Mouse (Mus musculus): ENCODE results near the gene Nbl1. TPM values are rescaled to one million over a fixed set of nuclear protein-coding genes. Genes with fewer than 3 reads are reported as not detected.

Nbl1 gene
- polyA plus RNA-seq, 1 experiment from 2014 or later = 22.0 TPM

DNA sequence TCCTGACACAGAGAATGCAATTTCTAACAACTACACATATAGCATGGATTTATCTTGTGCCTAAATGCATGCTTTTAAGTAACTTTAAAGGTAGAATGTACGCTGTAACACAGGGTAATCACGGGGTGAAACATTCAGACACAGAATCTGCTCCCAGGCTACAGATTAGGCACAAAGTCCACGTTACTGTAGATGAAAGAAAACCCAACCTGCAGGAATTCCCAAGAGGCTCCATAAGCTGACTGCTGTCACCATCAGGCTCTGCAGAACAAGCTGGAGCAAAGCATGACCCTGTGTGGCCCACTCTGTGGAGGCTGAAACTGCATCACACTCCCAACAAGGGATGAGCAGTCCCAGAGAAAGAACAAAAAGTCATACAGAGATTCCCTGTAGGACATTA lies 19.7 kb upstream of the Nbl1 start:
- H3K4me3 ChIP-seq (ENCODE audit: low read depth, low read length) = no peak overlapping the region
- H3K4me1 ChIP-seq (ENCODE audit: control insufficient read depth, insufficient read depth, low read length) = no peaks in the 10 kb centered on the region
- no peak overlapping the region for H3K4me2 ChIP-seq (ENCODE audit: low read depth)
- H3K27ac ChIP-seq (ENCODE audit: low read depth, low read length) = no peak overlapping the region
- DNase-seq (ENCODE audit: low spot score) (no peak), ATAC-seq (ENCODE audit: insufficient read depth, low FRiP score, low TSS enrichment) (no peak)
- no peaks in the 10 kb centered on the region for H3K36me3 ChIP-seq (ENCODE audit: control insufficient read depth, insufficient read depth, low read length)
- 73% methylated on average over 3 of the region's 3 CpGs for WGBS
- H3K9ac ChIP-seq (ENCODE audit: low read length) = no peak overlapping the region
- H3K9me3 ChIP-seq (ENCODE audit: control insufficient read depth, low read length) = no peaks in the 10 kb centered on the region
- no peaks in the 10 kb centered on the region for H3K27me3 ChIP-seq (ENCODE audit: control insufficient read depth, insufficient read depth, low read length)

DNA sequence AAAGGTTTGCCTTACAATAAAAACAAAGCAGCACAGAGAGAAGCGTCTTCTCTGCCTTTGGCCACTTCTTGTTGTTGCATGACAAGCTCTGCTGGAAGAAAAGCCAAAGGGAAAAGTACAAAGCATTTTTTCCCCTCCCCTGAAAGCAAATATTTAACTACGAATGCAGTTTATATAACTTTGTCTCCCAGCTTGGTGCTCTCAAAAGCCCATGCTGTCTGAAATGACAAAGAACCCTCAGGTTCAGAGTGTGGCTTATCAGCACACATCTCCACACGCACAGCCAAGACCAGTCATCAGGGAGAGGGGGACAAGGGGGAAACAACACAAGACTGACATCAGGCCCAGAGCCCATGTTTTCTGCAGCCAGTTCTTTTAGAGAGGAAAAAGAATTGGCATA lies 18.6 kb upstream of the Nbl1 start:
- H3K27ac ChIP-seq (ENCODE audit: low read depth, low read length) = no peak overlapping the region
- DNase-seq (ENCODE audit: low spot score) (no peak), ATAC-seq (ENCODE audit: insufficient read depth, low FRiP score, low TSS enrichment) (no peak)
- H3K4me2 ChIP-seq (ENCODE audit: low read depth) = no peak overlapping the region
- no peaks in the 10 kb centered on the region for H3K4me1 ChIP-seq (ENCODE audit: control insufficient read depth, insufficient read depth, low read length)
- H3K27me3 ChIP-seq (ENCODE audit: control insufficient read depth, insufficient read depth, low read length) = no peaks in the 10 kb centered on the region
- no peaks in the 10 kb centered on the region for H3K36me3 ChIP-seq (ENCODE audit: control insufficient read depth, insufficient read depth, low read length)
- H3K4me3 ChIP-seq (ENCODE audit: low read depth, low read length) = no peak overlapping the region
- H3K9me3 ChIP-seq (ENCODE audit: control insufficient read depth, low read length) = no peaks in the 10 kb centered on the region
- 62% methylated on average over 3 of the region's 3 CpGs for WGBS
- H3K9ac ChIP-seq (ENCODE audit: low read length) = no peak overlapping the region

DNA sequence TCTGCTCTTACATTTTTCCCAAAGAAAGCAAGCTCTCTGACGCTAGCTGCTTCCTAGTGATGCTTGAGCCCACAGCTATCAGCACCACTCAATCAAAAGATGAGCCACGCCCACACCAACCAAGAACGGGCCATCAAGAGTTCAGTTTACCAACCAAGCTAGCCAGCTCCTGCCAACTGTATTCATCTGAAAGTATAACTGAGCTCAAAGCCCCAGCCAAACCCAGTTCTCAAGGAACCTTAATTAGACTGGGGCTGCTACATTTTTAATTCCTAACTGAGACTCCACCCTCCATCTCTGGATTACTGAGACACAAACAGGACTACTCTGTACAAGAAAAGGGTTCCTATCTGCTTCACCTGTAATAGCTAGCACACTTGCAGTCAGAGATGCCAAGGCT lies 18.1 kb upstream of the Nbl1 start:
- H3K9ac ChIP-seq (ENCODE audit: low read length) = no peak overlapping the region
- DNase-seq (ENCODE audit: low spot score) (no peak), ATAC-seq (ENCODE audit: insufficient read depth, low FRiP score, low TSS enrichment) (no peak)
- H3K4me2 ChIP-seq (ENCODE audit: low read depth) = no peak overlapping the region
- H3K4me3 ChIP-seq (ENCODE audit: low read depth, low read length) = no peak overlapping the region
- WGBS = 73% methylated on average over 3 of the region's 3 CpGs
- no peak overlapping the region for H3K27ac ChIP-seq (ENCODE audit: low read depth, low read length)
- H3K9me3 ChIP-seq (ENCODE audit: control insufficient read depth, low read length) = no peaks in the 10 kb centered on the region
- H3K27me3 ChIP-seq (ENCODE audit: control insufficient read depth, insufficient read depth, low read length) = no peaks in the 10 kb centered on the region
- no peaks in the 10 kb centered on the region for H3K4me1 ChIP-seq (ENCODE audit: control insufficient read depth, insufficient read depth, low read length)
- H3K36me3 ChIP-seq (ENCODE audit: control insufficient read depth, insufficient read depth, low read length) = no peaks in the 10 kb centered on the region

DNA sequence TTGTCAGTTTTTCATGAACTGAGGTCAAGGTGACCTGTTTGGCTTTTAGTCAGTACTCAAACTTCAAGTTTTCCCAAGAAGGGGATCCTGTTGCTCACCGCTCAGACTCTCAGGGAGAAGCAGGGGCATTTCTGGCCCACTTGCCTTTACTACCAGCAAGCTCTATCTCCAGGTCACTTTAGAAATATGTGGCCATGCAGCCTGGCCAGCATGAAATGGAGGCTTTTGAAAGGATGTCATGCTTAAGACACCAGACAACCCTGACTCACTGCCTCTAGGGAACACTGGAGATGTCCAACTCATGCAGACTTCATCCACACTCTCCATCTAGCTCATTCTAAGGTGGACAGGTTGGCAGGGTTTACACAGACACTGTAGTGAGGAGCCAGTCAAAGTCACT lies 12.7 kb upstream of the Nbl1 start:
- H3K4me3 ChIP-seq (ENCODE audit: low read depth, low read length) = no peak overlapping the region
- H3K9me3 ChIP-seq (ENCODE audit: control insufficient read depth, low read length) = no peaks in the 10 kb centered on the region
- DNase-seq (ENCODE audit: low spot score) = no peak
- no peak for ATAC-seq (ENCODE audit: insufficient read depth, low FRiP score, low TSS enrichment)
- no peak overlapping the region for H3K9ac ChIP-seq (ENCODE audit: low read length)
- H3K27me3 ChIP-seq (ENCODE audit: control insufficient read depth, insufficient read depth, low read length) = no peaks in the 10 kb centered on the region
- peaks cover 3% of the 10 kb centered on the region for H3K36me3 ChIP-seq (ENCODE audit: control insufficient read depth, insufficient read depth, low read length)
- 93% methylated on average over 1 of the region's 1 CpGs for WGBS
- no peak overlapping the region for H3K4me2 ChIP-seq (ENCODE audit: low read depth)
- no peak overlapping the region for H3K27ac ChIP-seq (ENCODE audit: low read depth, low read length)
- H3K4me1 ChIP-seq (ENCODE audit: control insufficient read depth, insufficient read depth, low read length) = no peaks in the 10 kb centered on the region

DNA sequence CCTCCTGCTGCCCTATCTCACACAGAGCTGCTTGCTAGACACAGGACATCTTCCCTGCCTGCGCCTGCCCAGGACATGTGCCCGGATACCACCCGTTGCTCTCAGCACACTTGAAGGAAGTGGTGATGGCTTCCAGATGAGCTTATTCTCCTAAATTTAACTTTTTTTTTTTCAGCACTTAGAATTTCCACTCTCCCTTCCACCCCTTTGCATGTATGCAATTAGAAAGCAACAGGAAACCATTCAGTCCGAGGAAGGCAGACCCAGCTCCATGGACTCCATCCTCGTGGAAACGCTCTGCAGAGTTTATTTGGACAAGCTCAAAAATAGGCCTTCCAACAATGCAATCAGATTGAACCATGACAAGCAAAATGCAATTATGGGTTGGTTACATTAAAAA lies 8.8 kb upstream of the Nbl1 start:
- 73% methylated on average over 6 of the region's 6 CpGs for WGBS
- Histone ChIP-seq H3K36me3 (ENCODE audit: control insufficient read depth, insufficient read depth, low read length) (peaks cover 3% of the 10 kb centered on the region), H3K4me1 (ENCODE audit: control insufficient read depth, insufficient read depth, low read length) (no peaks in the 10 kb centered on the region), H3K9me3 (ENCODE audit: control insufficient read depth, low read length) (no peaks in the 10 kb centered on the region), H3K27me3 (ENCODE audit: control insufficient read depth, insufficient read depth, low read length) (no peaks in the 10 kb centered on the region), H3K27ac (ENCODE audit: low read depth, low read length) (no peak overlapping the region), H3K4me2 (ENCODE audit: low read depth) (no peak overlapping the region), H3K4me3 (ENCODE audit: low read depth, low read length) (no peak overlapping the region), H3K9ac (ENCODE audit: low read length) (no peak overlapping the region)
- ATAC-seq (ENCODE audit: insufficient read depth, low FRiP score, low TSS enrichment) (no peak), DNase-seq (ENCODE audit: low spot score) (no peak)

DNA sequence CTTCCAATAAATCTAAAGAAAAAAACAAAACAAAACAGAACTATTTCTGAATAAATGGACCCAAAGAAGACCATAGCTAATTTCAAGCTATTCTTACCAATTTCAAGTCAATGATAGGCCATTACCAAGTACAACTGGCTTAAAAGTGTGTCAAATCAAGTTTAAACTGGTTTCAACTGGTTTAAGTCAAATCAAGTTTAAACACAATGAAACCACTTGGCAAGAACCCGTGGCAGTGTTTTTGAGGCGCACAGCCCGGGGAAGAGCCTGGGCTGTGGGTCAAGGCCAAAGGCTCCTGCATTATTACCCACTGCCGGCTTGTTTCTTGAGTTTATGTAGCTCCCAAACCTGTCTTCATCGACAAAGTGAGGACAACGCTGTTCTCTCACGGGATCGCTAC lies 7.5 kb upstream of the Nbl1 start:
- no peak overlapping the region for H3K9ac ChIP-seq (ENCODE audit: low read length)
- DNase-seq (ENCODE audit: low spot score) (no peak), ATAC-seq (ENCODE audit: insufficient read depth, low FRiP score, low TSS enrichment) (no peak)
- 95% methylated on average over 8 of the region's 8 CpGs for WGBS
- H3K9me3 ChIP-seq (ENCODE audit: control insufficient read depth, low read length) = no peaks in the 10 kb centered on the region
- H3K27ac ChIP-seq (ENCODE audit: low read depth, low read length) = no peak overlapping the region
- H3K4me3 ChIP-seq (ENCODE audit: low read depth, low read length) = no peak overlapping the region
- no peaks in the 10 kb centered on the region for H3K4me1 ChIP-seq (ENCODE audit: control insufficient read depth, insufficient read depth, low read length)
- H3K36me3 ChIP-seq (ENCODE audit: control insufficient read depth, insufficient read depth, low read length) = peaks cover 3% of the 10 kb centered on the region
- no peak overlapping the region for H3K4me2 ChIP-seq (ENCODE audit: low read depth)
- H3K27me3 ChIP-seq (ENCODE audit: control insufficient read depth, insufficient read depth, low read length) = no peaks in the 10 kb centered on the region

DNA sequence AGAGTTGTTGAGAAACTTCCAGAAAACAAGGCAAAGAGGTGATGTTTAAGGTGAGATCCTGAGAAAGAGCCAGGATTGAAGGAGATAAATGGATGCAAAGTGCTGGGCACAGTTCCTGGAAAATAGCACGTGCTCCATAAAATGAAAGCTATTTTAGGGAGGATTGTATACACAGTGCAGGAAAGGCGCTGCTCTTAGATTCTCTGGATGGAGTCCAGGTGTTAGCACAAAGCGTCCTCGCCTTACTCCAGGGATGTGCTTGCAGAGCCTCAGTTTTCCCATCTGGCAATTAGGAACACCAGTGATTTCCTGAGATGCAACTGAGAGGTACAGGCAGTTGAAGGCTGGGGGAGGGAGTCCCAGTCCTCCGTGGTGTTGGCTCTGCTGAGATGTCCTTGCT lies 3.4 kb upstream of the Nbl1 start:
- ATAC-seq (ENCODE audit: insufficient read depth, low FRiP score, low TSS enrichment) = no peak
- Histone ChIP-seq H3K4me2 (ENCODE audit: low read depth) (no peak overlapping the region), H3K36me3 (ENCODE audit: control insufficient read depth, insufficient read depth, low read length) (no peaks in the 10 kb centered on the region), H3K4me1 (ENCODE audit: control insufficient read depth, insufficient read depth, low read length) (peaks cover 8% of the 10 kb centered on the region), H3K9me3 (ENCODE audit: control insufficient read depth, low read length) (no peaks in the 10 kb centered on the region), H3K27me3 (ENCODE audit: control insufficient read depth, insufficient read depth, low read length) (peaks cover 27% of the 10 kb centered on the region), H3K4me3 (ENCODE audit: low read depth, low read length) (no peak overlapping the region), H3K27ac (ENCODE audit: low read depth, low read length) (no peak overlapping the region), H3K9ac (ENCODE audit: low read length) (no peak overlapping the region)
- WGBS = 79% methylated on average over 5 of the region's 5 CpGs
- no peak for DNase-seq (ENCODE audit: low spot score)

DNA sequence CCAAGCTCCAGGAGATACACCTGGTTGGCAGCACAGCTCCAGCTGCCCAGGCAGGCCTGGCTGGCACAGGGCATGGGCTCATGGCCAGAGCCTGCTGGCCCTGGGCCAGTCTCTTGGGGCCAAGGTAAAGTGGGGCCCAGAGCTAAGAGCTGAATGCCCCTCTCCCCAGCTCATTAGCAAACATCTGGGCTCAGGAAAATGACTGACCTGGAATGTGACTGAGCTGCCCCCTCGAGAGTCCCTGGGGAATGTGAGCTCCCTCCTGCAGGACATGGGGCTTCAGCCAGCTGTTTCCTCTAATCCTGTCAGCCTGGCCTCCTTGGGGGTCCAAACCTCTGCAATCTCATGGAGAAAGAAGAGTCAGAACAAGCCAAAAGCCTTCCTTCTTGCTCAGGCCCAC lies 2.6 kb upstream of the Nbl1 start:
- Histone ChIP-seq H3K4me2 (ENCODE audit: low read depth) (no peak overlapping the region), H3K4me1 (ENCODE audit: control insufficient read depth, insufficient read depth, low read length) (peaks cover 11% of the 10 kb centered on the region), H3K9ac (ENCODE audit: low read length) (no peak overlapping the region), H3K27me3 (ENCODE audit: control insufficient read depth, insufficient read depth, low read length) (peaks cover 35% of the 10 kb centered on the region), H3K27ac (ENCODE audit: low read depth, low read length) (no peak overlapping the region), H3K36me3 (ENCODE audit: control insufficient read depth, insufficient read depth, low read length) (no peaks in the 10 kb centered on the region), H3K9me3 (ENCODE audit: control insufficient read depth, low read length) (no peaks in the 10 kb centered on the region), H3K4me3 (ENCODE audit: low read depth, low read length) (no peak overlapping the region)
- no peak for DNase-seq (ENCODE audit: low spot score)
- WGBS = 65% methylated on average over 1 of the region's 1 CpGs
- no peak for ATAC-seq (ENCODE audit: insufficient read depth, low FRiP score, low TSS enrichment)

DNA sequence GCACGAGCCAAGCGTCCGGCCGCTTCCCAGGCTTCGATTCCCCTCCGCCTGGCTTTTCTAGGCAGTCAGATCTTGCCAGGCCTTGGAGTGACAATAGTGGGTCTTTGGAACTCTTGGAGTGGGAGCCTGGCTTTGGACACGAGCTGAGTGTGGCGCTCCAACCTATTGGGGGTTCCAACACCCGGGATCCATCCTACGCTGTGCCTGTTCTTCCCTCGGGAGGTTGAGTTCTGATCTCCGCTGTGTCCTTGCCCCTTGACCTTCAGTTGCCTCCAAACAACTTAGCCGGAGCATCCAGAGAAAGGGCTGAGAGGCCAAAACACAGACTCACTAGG lies 370 bp upstream of the Nbl1 start:
- H3K9me3 ChIP-seq (ENCODE audit: control insufficient read depth, low read length) = no peaks in the 10 kb centered on the region

More for the DNA sequence above, 370 bp upstream of the Nbl1 start:
- DNase-seq (ENCODE audit: low spot score) = no peak
- Histone ChIP-seq H3K27me3 (ENCODE audit: control insufficient read depth, insufficient read depth, low read length) (peaks cover 37% of the 10 kb centered on the region), H3K36me3 (ENCODE audit: control insufficient read depth, insufficient read depth, low read length) (no peaks in the 10 kb centered on the region), H3K4me2 (ENCODE audit: low read depth) (peak overlapping the region; percentile 82), H3K4me3 (ENCODE audit: low read depth, low read length) (peak overlapping the region; percentile 56), H3K27ac (ENCODE audit: low read depth, low read length) (no peak overlapping the region), H3K9ac (ENCODE audit: low read length) (peak overlapping the region; percentile 67), H3K4me1 (ENCODE audit: control insufficient read depth, insufficient read depth, low read length) (peaks cover 13% of the 10 kb centered on the region)
- no peak for ATAC-seq (ENCODE audit: insufficient read depth, low FRiP score, low TSS enrichment)
- 27% methylated on average over 13 of the region's 13 CpGs for WGBS
